ENCODE assay signal across 14 mouse cellular contexts in the genomic region with DNA sequence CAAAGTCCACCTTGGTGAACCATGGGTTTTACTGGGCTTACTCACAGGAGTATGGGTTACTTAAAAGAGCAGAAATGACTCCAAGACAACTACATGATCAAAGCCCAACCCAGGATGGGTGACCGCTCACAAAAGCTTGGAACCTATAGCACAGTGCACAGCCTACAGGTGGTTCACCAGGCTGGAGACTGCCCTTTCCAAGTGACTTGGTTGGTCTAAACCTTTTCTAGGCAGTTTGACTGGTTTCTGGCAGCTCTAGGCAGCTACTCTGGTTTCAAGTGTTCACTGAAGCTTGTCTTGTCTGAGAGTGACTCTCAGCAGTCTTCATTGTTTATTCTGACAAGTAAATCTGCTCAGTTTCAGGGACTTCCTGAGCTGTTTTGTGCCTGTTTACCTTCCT. TPM values are rescaled to one million over a fixed set of nuclear protein-coding genes. Genes with fewer than 3 reads are reported as not detected.
"Had no signal": no experiment of that assay in that cellular context is flagged by ENCODE, and none has a peak within 500 bp of the region (broad histone marks: within the 10 kb centered on the region; RNA-seq: fewer than 3 reads in every experiment).

No protein-coding gene starts in this region.

- H3K27ac ChIP-seq: limb, embryonic 12.5 days; liver, embryonic 13.5 days; macrophage; midbrain, embryonic 13.5 days had no signal

- DNase-seq: kidney, postnatal 36 days; layer of hippocampus, adult 9-11 months; layer of hippocampus, postnatal 36 days; liver; liver, embryonic 13.5 days; liver, postnatal 0 days; lung, postnatal 10 days; right cerebral cortex, postnatal 14 days; thymus, postnatal 36 days had no signal

- ATAC-seq: liver, postnatal 0 days; midbrain, embryonic 13.5 days had no signal

- H3K9me3 ChIP-seq: limb, embryonic 12.5 days; liver, embryonic 13.5 days; midbrain, embryonic 13.5 days had no signal

- H3K9ac ChIP-seq: limb, embryonic 12.5 days; liver, embryonic 13.5 days; liver, postnatal 0 days; midbrain, embryonic 13.5 days had no signal

- H3K4me3 ChIP-seq: limb, embryonic 12.5 days; liver, embryonic 13.5 days; megakaryocyte, embryonic 14.5 days; midbrain, embryonic 13.5 days had no signal

- H3K4me2 ChIP-seq: limb, embryonic 12.5 days; liver, embryonic 13.5 days; midbrain, embryonic 13.5 days had no signal

- H3K36me3 ChIP-seq: limb, embryonic 12.5 days; liver, embryonic 13.5 days; midbrain, embryonic 13.5 days had no signal

- H3K27me3 ChIP-seq: limb, embryonic 12.5 days; liver, embryonic 13.5 days; midbrain, embryonic 13.5 days had no signal

RNA-seq across cellular contexts. Expression of gene Milr1, which starts 21.4 kb away (rescaled TPM):
- total RNA-seq: layer of hippocampus, postnatal 36 days; midbrain, postnatal 0 days had no signal
